8 mouse cellular contexts compared by ENCODE assay signal in genomic region chr4:137047840-137048549, GRCm38 (mm10). TPM values are rescaled to one million over a fixed set of nuclear protein-coding genes. Genes with fewer than 3 reads are reported as not detected.
A peak's percentile ranks its signal among the peaks of the same experiment; 100 is the strongest.
DNase-seq lines count a peak whose midpoint lies in the region; ATAC-seq and TF ChIP-seq lines count a peak whose summit lies in the region.

No protein-coding gene starts in this region.

- 0 out of 2 replicates have a peak, but pooled peaks cover 11% of the 10 kb centered on the region for H3K9me3 ChIP-seq in heart, embryonic 12.5 days (replicated peaks)
- no peaks in the 10 kb centered on the region for H3K9me3 ChIP-seq in G1E (replicated peaks)
- 0 out of 2 replicates have a peak, but pooled peaks cover 4% of the 10 kb centered on the region for H3K9me3 ChIP-seq in midbrain, embryonic 16.5 days (replicated peaks; ENCODE audit: control insufficient read depth, low read length, poor library complexity, severe bottlenecking)

- peak; percentile 54; the same call in 1 of the 2 replicates for ATAC-seq in heart, embryonic 12.5 days (ENCODE audit: insufficient number of reproducible peaks, low FRiP score)
- no peak for ATAC-seq in G1E (ENCODE audit: extremely low read depth, insufficient number of reproducible peaks, low FRiP score, poor library complexity, severe bottlenecking)
- ATAC-seq in erythroid progenitor cell, adult 5-6 weeks (replicated peaks; ENCODE audit: low FRiP score, poor library complexity, severe bottlenecking): peak; percentile 46; the same call in 1 of the 2 replicates
- ATAC-seq in midbrain, embryonic 16.5 days: peak; percentile 75; the same call in 1 of the 2 replicates

- no peak for DNase-seq in heart, adult 11 months
- peak; percentile 19 for DNase-seq in G1E (ENCODE audit: low spot score)
- DNase-seq in kidney, postnatal 36 days: peak; percentile 23 to 44
- DNase-seq in gastrocnemius, postnatal 10 days: no peak
- no peak for DNase-seq in thymus, postnatal 14 days

- no peak for TF ChIP-seq CTCF in G1E (IDR thresholded peaks at IDR 0.05; ENCODE audit: low read depth, low read length)

- peak overlapping the region; percentile 96 for H3K4me3 ChIP-seq in heart, embryonic 12.5 days
- H3K4me3 ChIP-seq in G1E (ENCODE audit: low read depth, low read length): peak overlapping the region; percentile 99
- H3K4me3 ChIP-seq in midbrain, embryonic 16.5 days (ENCODE audit: low read depth, low read length): peak overlapping the region; percentile 52

- H3K4me2 ChIP-seq in heart, embryonic 12.5 days: peak overlapping the region; percentile 84
- H3K4me2 ChIP-seq in midbrain, embryonic 16.5 days (ENCODE audit: low read length): peak overlapping the region; percentile 56

- under 1% methylated on average over 52 of the region's 52 CpGs for WGBS in heart, embryonic 12.5 days
- under 1% methylated on average over 52 of the region's 52 CpGs for WGBS in midbrain, embryonic 16.5 days

- H3K27ac ChIP-seq in heart, embryonic 12.5 days (ENCODE audit: poor library complexity, severe bottlenecking): peak overlapping the region; percentile 53; the same call in 1 of the 2 replicates
- H3K27ac ChIP-seq in midbrain, embryonic 16.5 days (ENCODE audit: low read length): peak overlapping the region; percentile 75

- peaks cover 30% of the 10 kb centered on the region for H3K4me1 ChIP-seq in heart, embryonic 12.5 days (replicated peaks)
- peaks cover 43% of the 10 kb centered on the region for H3K4me1 ChIP-seq in G1E (ENCODE audit: insufficient read depth, low read depth, low read length)
- peaks cover 26% of the 10 kb centered on the region for H3K4me1 ChIP-seq in midbrain, embryonic 16.5 days (ENCODE audit: control insufficient read depth, insufficient read depth, low read length)

- peak overlapping the region; percentile 88 for H3K9ac ChIP-seq in heart, embryonic 12.5 days
- H3K9ac ChIP-seq in midbrain, embryonic 16.5 days (ENCODE audit: low read depth, low read length): peak overlapping the region; percentile 59

- H3K36me3 ChIP-seq in heart, embryonic 12.5 days: no peaks in the 10 kb centered on the region
- peaks cover 27% of the 10 kb centered on the region for H3K36me3 ChIP-seq in G1E (replicated peaks)
- no peaks in the 10 kb centered on the region for H3K36me3 ChIP-seq in midbrain, embryonic 16.5 days (ENCODE audit: control insufficient read depth, insufficient read depth, low read length)

- H3K27me3 ChIP-seq in heart, embryonic 12.5 days (replicated peaks): peaks cover 30% of the 10 kb centered on the region
- H3K27me3 ChIP-seq in G1E (ENCODE audit: insufficient read depth, low read length): 0 out of 2 replicates have a peak, but pooled peaks cover 2% of the 10 kb centered on the region
- peaks cover 32% of the 10 kb centered on the region for H3K27me3 ChIP-seq in midbrain, embryonic 16.5 days (ENCODE audit: control insufficient read depth, insufficient read depth, low read depth, low read length)

RNA-seq across cellular contexts. Expression of gene Zbtb40, which starts 0.6 kb away (rescaled TPM):
- polyA plus RNA-seq in heart, embryonic 12.5 days (2016; fragmentation: Nextera tagmentation; extraction: Ambion mirVana): 4.1 and 4.3 TPM in 2 replicates
- total RNA-seq in G1E (2014; fragmentation: Nextera tagmentation) (15.4 and 16.7 TPM in 2 replicates), G1E (2017) (13.4 and 14.4 TPM in 2 replicates)
- 10.9 and 17.8 TPM in 2 replicates for polyA plus RNA-seq in G1E (2012)
- total RNA-seq in erythroid progenitor cell, adult 5-6 weeks (2015; ENCODE audit: low replicate concordance): 6.1 and 10.5 TPM in 2 replicates
- total RNA-seq in erythroid progenitor cell, adult 5-6 weeks (2017; ENCODE audit: low replicate concordance): 2.3 and 6.2 TPM in 2 replicates
- 3.6 and 4.6 TPM in 2 replicates for polyA plus RNA-seq in midbrain, embryonic 16.5 days (2015; fragmentation: Nextera tagmentation; extraction: Ambion mirVana)
- 1 to 10 TPM; 3.5 to 5.0 TPM for total RNA-seq in gastrocnemius, postnatal 10 days (2021)

Comparison
In these comparisons a context has a peak if more than half of its experiments do, and no peak if none do; other contexts are left out.
1. DNase-seq: peak in G1E (single experiment) and kidney, postnatal 36 days (2 of 2); none in heart, adult 11 months (single experiment), gastrocnemius, postnatal 10 days (single experiment) and thymus, postnatal 14 days (single experiment).
2. Peak in every context shown above with its lines, with median percentiles within 50 percentile points of each other: H3K4me3 ChIP-seq.